Mouse (Mus musculus) erythroblast, embryonic 14.5 days (primary cell): Measurements from ENCODE around the gene Nudt9.

Experiments
- GATA1 ChIP-seq: IDR thresholded peaks from 2 replicates; pipeline ENCODE4 v1.6.1; 2012; ENCODE audit warnings: low read length, inconsistent platforms, mixed read lengths
- TAL1 ChIP-seq: IDR thresholded peaks from 3 replicates; pipeline ENCODE4 v1.6.1; 2012; ENCODE audit warnings: low read length, inconsistent platforms, mixed read lengths

DNA sequence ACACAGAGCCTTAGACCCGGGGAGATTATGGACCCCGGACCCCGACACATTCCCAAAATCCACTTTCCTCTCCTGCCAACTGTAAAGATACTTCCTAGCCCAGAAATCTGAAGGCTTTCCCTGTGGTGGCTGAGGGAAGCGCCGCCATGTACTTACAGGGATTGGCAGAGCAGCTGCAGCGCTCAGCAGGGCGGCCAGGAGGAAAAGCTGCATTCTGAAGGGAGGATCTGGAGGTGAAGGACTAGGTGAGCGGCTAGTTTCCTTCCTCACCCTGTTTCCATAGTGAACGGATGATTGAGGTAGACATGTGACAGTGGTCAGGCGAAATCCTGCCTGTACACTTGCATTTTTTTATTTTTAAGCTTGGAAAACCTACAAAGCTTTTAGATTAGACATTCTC, 30.3 kb downstream of the Nudt9 start:
- TF ChIP-seq GATA1 (no peak), TAL1 (no peak)
